Mouse (Mus musculus) cerebellum, adult 2 months (tissue): Measurements from ENCODE around the gene Kat14.

Source experiments
- CTCF ChIP-seq: fragments of 200-500 bp; IDR thresholded peaks from 2 replicates; pipeline ENCODE4 v1.5.1; 2011; ENCODE audit warnings: low read depth, mild to moderate bottlenecking, control low read depth, low read length, moderate library complexity, borderline replicate concordance; ENCODE audit not compliant: insufficient read depth
- POLR2A ChIP-seq: fragments of 200-500 bp; IDR thresholded peaks from 2 replicates; pipeline ENCODE4 v1.6.1; 2011; ENCODE audit warnings: low read length, control low read depth, borderline replicate concordance; ENCODE audit not compliant: insufficient read depth

DNA sequence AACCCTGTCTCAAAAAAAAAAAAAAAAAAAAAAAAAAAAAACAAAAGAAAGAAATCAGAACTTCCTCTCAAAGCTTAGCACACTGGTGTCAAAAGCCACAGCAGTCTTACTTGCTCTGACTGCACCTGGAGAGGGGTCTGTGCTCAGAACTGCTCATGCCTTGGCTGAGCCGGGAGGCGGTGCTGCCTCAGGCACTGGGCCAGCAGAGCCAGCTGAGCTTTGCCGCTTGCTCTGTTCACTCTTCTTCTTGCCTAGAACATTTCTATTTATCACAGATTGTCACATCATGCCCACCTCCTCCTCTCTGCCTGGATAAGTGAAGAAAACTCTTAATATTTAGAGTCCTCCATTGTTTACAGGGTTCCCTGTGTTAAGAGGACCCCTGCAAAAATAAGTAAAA is 41.8 kb downstream of the Kat14 start:
- TF ChIP-seq POLR2A, result no peak
- no peak for TF ChIP-seq CTCF
